Mouse (Mus musculus): ENCODE measurements around the gene 4833439L19Rik. TPM values are rescaled to one million over a fixed set of nuclear protein-coding genes. Genes with fewer than 3 reads are reported as not detected.
"Not testable (repeated sequence)": the region's sequence is repeated elsewhere in the genome, so short reads cannot be mapped to it uniquely, and the experiment has no call there.

Gene 4833439L19Rik
- total RNA-seq (2021): 10 to 100 TPM; 88.2 to 99.5 TPM

GRCm38 (mm10) chr13:54565201-54565581 lies at the start of gene 4833439L19Rik:
Gene 4833439L19Rik (minus strand): TSS chr13:54565435.
- peak; percentile 86 for DNase-seq (ENCODE audit: low spot score)
- intact Hi-C loops (cut with DNase I): loop anchor here (2.0 kb wide), 2 partner anchors 24 to 56 kb away; partner anchors contain the start of gene Faf2

- DNase-seq (ENCODE audit: low spot score); intact Hi-C loops (cut with DNase I): not testable (repeated sequence)
Observed at GRCm38 (mm10) chr13:54613141-54613540, 47.9 kb upstream of the 4833439L19Rik start.

GRCm38 (mm10) chr13:54610972-54611754 lies 45.9 kb upstream of the 4833439L19Rik start, which contains the start of gene Cltb:
Gene Cltb (minus strand): TSS chr13:54611344.
- intact Hi-C loops (cut with DNase I): no loop called here

GRCm38 (mm10) chr13:54610613-54610971 lies 45.4 kb upstream of the 4833439L19Rik start:
- intact Hi-C loops (cut with DNase I): no loop called here
- DNase-seq (ENCODE audit: low spot score): no peak

More at GRCm38 (mm10) chr13:54610972-54611754, 45.9 kb upstream of the 4833439L19Rik start, which contains the start of gene Cltb:
- peak; percentile 81 for DNase-seq (ENCODE audit: low spot score)

- intact Hi-C loops (cut with DNase I): no loop called here
- DNase-seq (ENCODE audit: low spot score): no peak
Observed at GRCm38 (mm10) chr13:54609301-54609700, 44.1 kb upstream of the 4833439L19Rik start.

- intact Hi-C loops (cut with DNase I): no loop called here
- DNase-seq (ENCODE audit: low spot score): peak; percentile 38
Observed at GRCm38 (mm10) chr13:54608666-54609065, 43.4 kb upstream of the 4833439L19Rik start.

- no peak for DNase-seq (ENCODE audit: low spot score)
- intact Hi-C loops (cut with DNase I): no loop called here
Observed at GRCm38 (mm10) chr13:54608002-54608401, 42.8 kb upstream of the 4833439L19Rik start.

GRCm38 (mm10) chr13:54607204-54607603 lies 42.0 kb upstream of the 4833439L19Rik start:
- intact Hi-C loops (cut with DNase I): loop anchor here (2.0 kb wide), 1 partner anchor 16 kb away; the partner anchor contains the start of genes Higd2a and Nop16
- DNase-seq (ENCODE audit: low spot score): no peak

- intact Hi-C loops (cut with DNase I): no loop called here
- DNase-seq (ENCODE audit: low spot score): peak; percentile 21
Observed at GRCm38 (mm10) chr13:54605426-54605825, 40.2 kb upstream of the 4833439L19Rik start.

GRCm38 (mm10) chr13:54604221-54604620 lies 39.0 kb upstream of the 4833439L19Rik start:
- intact Hi-C loops (cut with DNase I): no loop called here

GRCm38 (mm10) chr13:54603501-54603900 lies 38.3 kb upstream of the 4833439L19Rik start:
- DNase-seq (ENCODE audit: low spot score): no peak
- intact Hi-C loops (cut with DNase I): no loop called here

More at GRCm38 (mm10) chr13:54604221-54604620, 39.0 kb upstream of the 4833439L19Rik start:
- DNase-seq (ENCODE audit: low spot score): no peak

- DNase-seq (ENCODE audit: low spot score): no peak
- intact Hi-C loops (cut with DNase I): no loop called here
Observed at GRCm38 (mm10) chr13:54602639-54603111, 37.4 kb upstream of the 4833439L19Rik start.

GRCm38 (mm10) chr13:54598622-54599143 lies 33.4 kb upstream of the 4833439L19Rik start:
- intact Hi-C loops (cut with DNase I): no loop called here
- DNase-seq (ENCODE audit: low spot score): no peak

GRCm38 (mm10) chr13:54596870-54597269 lies 31.6 kb upstream of the 4833439L19Rik start:
- intact Hi-C loops (cut with DNase I): no loop called here
- DNase-seq (ENCODE audit: low spot score): no peak

GRCm38 (mm10) chr13:54596107-54596690 lies 31.0 kb upstream of the 4833439L19Rik start:
- intact Hi-C loops (cut with DNase I): no loop called here
- no peak for DNase-seq (ENCODE audit: low spot score)

- intact Hi-C loops (cut with DNase I): no loop called here
- DNase-seq (ENCODE audit: low spot score): no peak
Observed at GRCm38 (mm10) chr13:54593617-54594016, 28.4 kb upstream of the 4833439L19Rik start.

GRCm38 (mm10) chr13:54591776-54592356 lies 26.6 kb upstream of the 4833439L19Rik start:
- intact Hi-C loops (cut with DNase I): loop anchor here (2.0 kb wide), 2 partner anchors 15 to 29 kb away; partner anchors contain the start of gene Faf2
- DNase-seq (ENCODE audit: low spot score): no peak

GRCm38 (mm10) chr13:54589996-54590951 lies 25.0 kb upstream of the 4833439L19Rik start, which contains the start of the genes Nop16 and Higd2a:
Gene Nop16 (minus strand): TSS chr13:54590090.
Gene Higd2a (plus strand): TSS chr13:54590207.
- intact Hi-C loops (cut with DNase I): loop anchor here (2.0 kb wide), 3 partner anchors 17 to 31 kb away; partner anchors contain the start of genes 4833439L19Rik and Faf2
- DNase-seq (ENCODE audit: low spot score): peak; percentile 94

Measured in heart, postnatal 25 days (tissue).